Mouse (Mus musculus): Measurements from ENCODE around the gene Abi3bp.

DNA sequence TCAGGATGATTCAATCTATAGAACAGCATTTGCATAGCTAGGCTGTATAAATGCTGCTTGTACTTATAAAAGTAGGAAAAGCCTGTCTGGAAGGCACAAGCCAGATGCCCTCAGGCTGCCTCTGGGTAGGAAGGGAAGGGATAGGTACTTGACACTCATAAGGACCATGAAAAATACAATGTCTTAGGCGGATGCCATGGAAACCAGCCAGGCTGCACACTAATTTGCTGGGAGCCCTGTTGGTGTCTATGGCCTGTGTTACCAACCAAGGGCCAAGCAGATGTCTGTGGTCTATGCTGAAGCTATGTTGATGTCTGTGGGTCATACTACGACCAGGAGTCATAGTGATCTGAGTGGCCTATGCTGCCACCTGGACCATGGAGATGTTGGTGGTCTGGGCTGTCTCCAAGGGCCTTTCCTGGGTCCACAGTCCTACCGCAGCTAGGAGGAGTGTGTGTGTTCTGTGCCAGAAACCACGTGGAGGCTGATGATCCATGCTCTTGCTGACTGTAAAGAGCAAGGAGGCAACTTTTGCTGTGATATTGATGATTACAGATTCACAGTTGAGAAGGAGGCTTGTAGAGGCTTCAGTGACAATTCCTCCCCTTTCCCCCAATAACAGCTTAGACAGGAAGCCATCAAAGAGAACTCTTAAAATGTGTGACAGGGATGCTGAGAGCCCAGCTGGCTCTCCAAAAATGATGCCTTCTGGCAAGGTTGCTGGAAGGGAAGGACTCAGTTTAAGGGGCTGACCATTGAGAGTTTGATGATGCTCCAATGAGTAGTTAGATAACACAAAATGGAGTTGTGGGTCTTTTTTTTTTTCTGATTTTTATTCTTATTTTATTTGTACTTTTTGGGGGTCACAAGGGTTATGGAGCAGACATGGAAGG lies 42.1 kb upstream of the Abi3bp start:
- no peak for TF ChIP-seq CTCF (IDR thresholded peaks at IDR 0.05; ENCODE audit: low read depth)
- TF ChIP-seq EP300 (IDR thresholded peaks at IDR 0.05; ENCODE audit: low read depth): no peak
